Mouse (Mus musculus): ENCODE results near the gene Pigf. TPM values are rescaled to one million over a fixed set of nuclear protein-coding genes. Genes with fewer than 3 reads are reported as not detected.

Gene Pigf
- polyA plus RNA-seq, 1 experiment from 2014 or later = 38.0 TPM

DNA sequence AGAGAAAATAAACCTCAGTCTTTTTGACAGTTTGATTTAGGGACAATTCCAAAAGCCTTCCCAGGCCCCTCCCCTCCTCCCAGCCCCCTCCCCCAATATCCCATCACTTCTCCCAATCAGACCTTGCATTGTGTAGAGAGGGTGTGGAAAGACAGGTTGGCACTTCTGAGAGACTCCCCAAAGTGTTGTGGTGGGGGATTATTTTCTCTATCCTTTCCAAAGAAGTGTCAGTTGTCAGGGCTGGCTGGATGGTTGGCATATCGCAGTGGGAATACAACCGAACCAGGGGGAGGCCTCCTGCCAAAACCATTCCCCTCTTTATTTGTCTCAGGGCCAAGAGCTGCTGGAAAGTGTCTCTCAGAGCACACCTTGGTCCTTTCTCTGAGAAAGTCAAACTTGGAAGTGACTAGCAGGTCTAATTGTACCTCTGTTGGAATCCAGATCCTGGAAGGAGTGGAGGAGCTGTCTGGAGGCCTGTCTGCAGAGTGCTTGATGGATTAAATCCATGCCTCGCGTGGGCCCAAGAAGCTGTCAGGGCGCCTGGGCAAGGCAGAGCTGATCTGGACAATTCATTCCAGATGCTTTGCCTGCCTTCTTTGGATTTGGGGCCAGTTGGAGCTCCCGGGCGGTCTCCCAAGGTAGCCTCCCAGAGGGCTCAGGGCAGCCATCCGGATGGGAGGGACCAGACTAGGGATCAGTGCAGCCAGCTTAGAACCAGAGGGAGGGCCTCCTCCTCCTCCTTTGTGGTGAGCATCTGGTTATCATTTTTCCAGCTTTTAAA, 32.5 kb upstream of the Pigf start:
- Histone ChIP-seq H3K36me3 (ENCODE audit: control insufficient read depth, insufficient read depth, low read length) (no peaks in the 10 kb centered on the region), H3K4me2 (ENCODE audit: low read length) (no peak overlapping the region), H3K27ac (replicated peaks; ENCODE audit: low read depth, low read length) (no peak overlapping the region), H3K27me3 (ENCODE audit: control insufficient read depth, insufficient read depth, low read length) (no peaks in the 10 kb centered on the region), H3K9ac (replicated peaks; ENCODE audit: low read length) (no peak overlapping the region), H3K4me1 (ENCODE audit: control insufficient read depth, insufficient read depth, low read length) (no peaks in the 10 kb centered on the region), H3K4me3 (replicated peaks; ENCODE audit: low read depth, low read length) (no peak overlapping the region), H3K9me3 (ENCODE audit: control insufficient read depth, low read length) (no peaks in the 10 kb centered on the region)
- 61% methylated on average over 8 of the region's 8 CpGs for WGBS
- no peak for DNase-seq
- no peak for ATAC-seq (ENCODE audit: low FRiP score, low TSS enrichment)

GRCm38 (mm10) chr17:87056761-87057160, 31.6 kb upstream of the Pigf start:
- no peak overlapping the region for H3K27ac ChIP-seq (replicated peaks; ENCODE audit: low read depth, low read length)
- no peak overlapping the region for H3K4me3 ChIP-seq (replicated peaks; ENCODE audit: low read depth, low read length)
- no peak overlapping the region for H3K9ac ChIP-seq (replicated peaks; ENCODE audit: low read length)
- no peaks in the 10 kb centered on the region for H3K4me1 ChIP-seq (ENCODE audit: control insufficient read depth, insufficient read depth, low read length)
- no peaks in the 10 kb centered on the region for H3K36me3 ChIP-seq (ENCODE audit: control insufficient read depth, insufficient read depth, low read length)
- DNase-seq (no peak), ATAC-seq (ENCODE audit: low FRiP score, low TSS enrichment) (no peak)
- H3K4me2 ChIP-seq (ENCODE audit: low read length) = no peak overlapping the region
- 90% methylated on average over 7 of the region's 7 CpGs for WGBS
- no peaks in the 10 kb centered on the region for H3K27me3 ChIP-seq (ENCODE audit: control insufficient read depth, insufficient read depth, low read length)
- H3K9me3 ChIP-seq (ENCODE audit: control insufficient read depth, low read length) = no peaks in the 10 kb centered on the region

DNA sequence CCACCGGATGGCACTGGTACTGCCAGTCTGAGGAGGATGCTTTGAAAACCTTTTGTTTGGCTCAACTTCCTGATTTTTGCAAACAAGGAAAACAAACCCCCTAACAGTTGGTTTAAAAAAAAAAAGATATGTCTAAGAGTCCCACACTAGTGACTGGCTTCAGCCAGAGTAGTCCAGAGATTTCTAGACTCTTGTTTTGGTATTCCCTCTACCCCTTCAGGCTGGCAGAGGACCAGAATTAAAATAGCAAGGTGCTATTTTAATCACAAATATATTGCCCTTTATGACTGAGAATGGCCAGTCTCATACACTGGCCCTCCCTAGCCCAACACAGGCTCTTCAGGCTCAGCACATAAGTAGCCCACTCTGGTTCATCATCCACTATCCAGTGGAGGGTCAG, 30.5 kb upstream of the Pigf start:
- ATAC-seq (ENCODE audit: low FRiP score, low TSS enrichment) (no peak), DNase-seq (no peak)
- no peak overlapping the region for H3K4me2 ChIP-seq (ENCODE audit: low read length)
- no peaks in the 10 kb centered on the region for H3K27me3 ChIP-seq (ENCODE audit: control insufficient read depth, insufficient read depth, low read length)
- 82% methylated on average over 1 of the region's 1 CpGs for WGBS
- H3K9me3 ChIP-seq (ENCODE audit: control insufficient read depth, low read length) = no peaks in the 10 kb centered on the region
- H3K27ac ChIP-seq (replicated peaks; ENCODE audit: low read depth, low read length) = no peak overlapping the region
- no peak overlapping the region for H3K4me3 ChIP-seq (replicated peaks; ENCODE audit: low read depth, low read length)
- no peaks in the 10 kb centered on the region for H3K36me3 ChIP-seq (ENCODE audit: control insufficient read depth, insufficient read depth, low read length)
- no peak overlapping the region for H3K9ac ChIP-seq (replicated peaks; ENCODE audit: low read length)
- H3K4me1 ChIP-seq (ENCODE audit: control insufficient read depth, insufficient read depth, low read length) = no peaks in the 10 kb centered on the region

- no peak overlapping the region for H3K9ac ChIP-seq (replicated peaks; ENCODE audit: low read length)
These were observed 29.8 kb upstream of the Pigf start for GRCm38 (mm10) chr17:87055051-87055459.

DNA sequence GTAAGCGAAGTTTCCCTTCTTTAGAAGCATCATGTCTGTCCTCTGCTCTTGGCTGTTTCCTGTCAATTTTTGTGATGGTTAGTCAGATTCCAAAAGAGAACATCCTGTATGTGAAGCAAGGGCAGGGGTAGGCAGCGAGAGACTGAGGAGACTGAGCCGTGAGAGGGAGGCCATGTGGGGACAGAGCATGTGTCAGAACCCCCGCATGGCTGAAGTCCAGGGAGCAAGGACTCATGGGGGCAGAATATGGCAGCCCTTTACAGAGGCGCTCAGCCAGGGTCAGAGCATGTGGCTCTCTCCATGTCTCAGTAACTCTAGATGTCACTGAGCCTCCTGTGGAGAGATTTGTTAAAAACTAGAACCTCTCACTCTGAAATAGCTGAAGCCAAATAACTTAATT, 28.7 kb upstream of the Pigf start:
- Histone ChIP-seq H3K4me2 (ENCODE audit: low read length) (no peak overlapping the region), H3K27me3 (ENCODE audit: control insufficient read depth, insufficient read depth, low read length) (no peaks in the 10 kb centered on the region), H3K4me3 (replicated peaks; ENCODE audit: low read depth, low read length) (no peak overlapping the region), H3K9ac (replicated peaks; ENCODE audit: low read length) (no peak overlapping the region), H3K9me3 (ENCODE audit: control insufficient read depth, low read length) (no peaks in the 10 kb centered on the region), H3K27ac (replicated peaks; ENCODE audit: low read depth, low read length) (no peak overlapping the region), H3K4me1 (ENCODE audit: control insufficient read depth, insufficient read depth, low read length) (no peaks in the 10 kb centered on the region), H3K36me3 (ENCODE audit: control insufficient read depth, insufficient read depth, low read length) (no peaks in the 10 kb centered on the region)
- ATAC-seq (ENCODE audit: low FRiP score, low TSS enrichment) = no peak
- no peak for DNase-seq
- 78% methylated on average over 5 of the region's 5 CpGs for WGBS

More at GRCm38 (mm10) chr17:87055051-87055459, 29.8 kb upstream of the Pigf start:
- H3K27ac ChIP-seq (replicated peaks; ENCODE audit: low read depth, low read length) = no peak overlapping the region
- no peaks in the 10 kb centered on the region for H3K36me3 ChIP-seq (ENCODE audit: control insufficient read depth, insufficient read depth, low read length)
- H3K4me2 ChIP-seq (ENCODE audit: low read length) = no peak overlapping the region
- 36% methylated on average over 5 of the region's 5 CpGs for WGBS
- no peaks in the 10 kb centered on the region for H3K9me3 ChIP-seq (ENCODE audit: control insufficient read depth, low read length)
- ATAC-seq (ENCODE audit: low FRiP score, low TSS enrichment) (no peak), DNase-seq (peak; percentile 41)
- H3K4me3 ChIP-seq (replicated peaks; ENCODE audit: low read depth, low read length) = no peak overlapping the region
- H3K4me1 ChIP-seq (ENCODE audit: control insufficient read depth, insufficient read depth, low read length) = no peaks in the 10 kb centered on the region
- no peaks in the 10 kb centered on the region for H3K27me3 ChIP-seq (ENCODE audit: control insufficient read depth, insufficient read depth, low read length)

DNA sequence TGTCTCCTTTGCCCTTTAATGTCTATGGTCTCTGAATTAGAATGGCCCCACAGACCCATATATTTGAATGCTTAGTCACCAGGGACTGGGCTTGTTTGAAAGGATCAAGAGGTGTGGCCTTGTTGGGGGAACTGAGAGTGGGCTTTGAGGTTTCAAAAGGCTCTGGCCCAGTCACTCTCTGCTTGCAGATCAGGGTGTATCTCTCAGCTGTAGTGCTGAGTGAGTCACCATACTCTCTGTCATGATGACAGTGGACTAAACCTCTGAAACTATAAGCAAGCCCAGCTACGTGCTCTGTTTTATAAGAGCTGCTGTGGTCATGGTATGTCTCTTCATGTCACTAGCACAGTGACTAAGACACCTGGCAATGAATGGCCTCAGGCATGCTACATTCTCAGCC, 27.2 kb upstream of the Pigf start:
- Histone ChIP-seq H3K36me3 (ENCODE audit: control insufficient read depth, insufficient read depth, low read length) (no peaks in the 10 kb centered on the region), H3K27ac (replicated peaks; ENCODE audit: low read depth, low read length) (no peak overlapping the region), H3K27me3 (ENCODE audit: control insufficient read depth, insufficient read depth, low read length) (no peaks in the 10 kb centered on the region), H3K9me3 (ENCODE audit: control insufficient read depth, low read length) (no peaks in the 10 kb centered on the region), H3K4me1 (ENCODE audit: control insufficient read depth, insufficient read depth, low read length) (no peaks in the 10 kb centered on the region), H3K4me3 (replicated peaks; ENCODE audit: low read depth, low read length) (no peak overlapping the region), H3K4me2 (ENCODE audit: low read length) (no peak overlapping the region), H3K9ac (replicated peaks; ENCODE audit: low read length) (no peak overlapping the region)
- WGBS = 47% methylated on average over 1 of the region's 1 CpGs
- ATAC-seq (ENCODE audit: low FRiP score, low TSS enrichment) = no peak
- DNase-seq = no peak

- DNase-seq = no peak
- ATAC-seq (ENCODE audit: low FRiP score, low TSS enrichment) = no peak
- 91% methylated on average over 1 of the region's 1 CpGs for WGBS
These were observed 26.4 kb upstream of the Pigf start for GRCm38 (mm10) chr17:87051652-87052051.

GRCm38 (mm10) chr17:87050469-87051175, 25.4 kb upstream of the Pigf start:
- no peaks in the 10 kb centered on the region for H3K4me1 ChIP-seq (ENCODE audit: control insufficient read depth, insufficient read depth, low read length)
- no peaks in the 10 kb centered on the region for H3K9me3 ChIP-seq (ENCODE audit: control insufficient read depth, low read length)
- H3K9ac ChIP-seq (replicated peaks; ENCODE audit: low read length) = no peak overlapping the region
- ATAC-seq (ENCODE audit: low FRiP score, low TSS enrichment) = no peak
- 64% methylated on average over 9 of the region's 9 CpGs for WGBS
- H3K27ac ChIP-seq (replicated peaks; ENCODE audit: low read depth, low read length) = no peak overlapping the region
- DNase-seq = peak; percentile 56
- no peak overlapping the region for H3K4me3 ChIP-seq (replicated peaks; ENCODE audit: low read depth, low read length)
- no peaks in the 10 kb centered on the region for H3K27me3 ChIP-seq (ENCODE audit: control insufficient read depth, insufficient read depth, low read length)
- H3K36me3 ChIP-seq (ENCODE audit: control insufficient read depth, insufficient read depth, low read length) = no peaks in the 10 kb centered on the region
- no peak overlapping the region for H3K4me2 ChIP-seq (ENCODE audit: low read length)

More at GRCm38 (mm10) chr17:87051652-87052051, 26.4 kb upstream of the Pigf start:
- H3K27ac ChIP-seq (replicated peaks; ENCODE audit: low read depth, low read length) = no peak overlapping the region
- no peak overlapping the region for H3K4me2 ChIP-seq (ENCODE audit: low read length)
- no peaks in the 10 kb centered on the region for H3K9me3 ChIP-seq (ENCODE audit: control insufficient read depth, low read length)
- no peaks in the 10 kb centered on the region for H3K4me1 ChIP-seq (ENCODE audit: control insufficient read depth, insufficient read depth, low read length)
- no peaks in the 10 kb centered on the region for H3K36me3 ChIP-seq (ENCODE audit: control insufficient read depth, insufficient read depth, low read length)
- no peak overlapping the region for H3K9ac ChIP-seq (replicated peaks; ENCODE audit: low read length)
- no peaks in the 10 kb centered on the region for H3K27me3 ChIP-seq (ENCODE audit: control insufficient read depth, insufficient read depth, low read length)
- H3K4me3 ChIP-seq (replicated peaks; ENCODE audit: low read depth, low read length) = no peak overlapping the region

GRCm38 (mm10) chr17:87049696-87050095, 24.5 kb upstream of the Pigf start:
- Histone ChIP-seq H3K9ac (replicated peaks; ENCODE audit: low read length) (no peak overlapping the region), H3K9me3 (ENCODE audit: control insufficient read depth, low read length) (no peaks in the 10 kb centered on the region), H3K36me3 (ENCODE audit: control insufficient read depth, insufficient read depth, low read length) (no peaks in the 10 kb centered on the region), H3K4me1 (ENCODE audit: control insufficient read depth, insufficient read depth, low read length) (no peaks in the 10 kb centered on the region), H3K4me3 (replicated peaks; ENCODE audit: low read depth, low read length) (no peak overlapping the region), H3K27me3 (ENCODE audit: control insufficient read depth, insufficient read depth, low read length) (no peaks in the 10 kb centered on the region), H3K27ac (replicated peaks; ENCODE audit: low read depth, low read length) (no peak overlapping the region), H3K4me2 (ENCODE audit: low read length) (no peak overlapping the region)
- no peak for DNase-seq
- no peak for ATAC-seq (ENCODE audit: low FRiP score, low TSS enrichment)
- WGBS = 60% methylated on average over 5 of the region's 5 CpGs

Measured in midbrain, embryonic 14.5 days (tissue).